Mouse (Mus musculus) C3H10T1/2 (cell line): ENCODE data around the gene Polr2a. TPM values are rescaled to one million over a fixed set of nuclear protein-coding genes. Genes with fewer than 3 reads are reported as not detected.

Experiments used
- polyA plus RNA-seq, 2 experiments: library from polyadenylated mRNA; unstranded; fragments of >200 nt; fragmentation: generic; extraction: Trizol; gene quantifications; one replicate each; pipeline ENCODE4 v1.2.1; 2012; ENCODE audit warnings: missing spikeins in 2 of 2

Gene Polr2a
- 100 to 1,000 TPM in 1 of 2 experiments, 10 to 100 TPM in 1; 42.8 to 126 TPM for polyA plus RNA-seq

DNA sequence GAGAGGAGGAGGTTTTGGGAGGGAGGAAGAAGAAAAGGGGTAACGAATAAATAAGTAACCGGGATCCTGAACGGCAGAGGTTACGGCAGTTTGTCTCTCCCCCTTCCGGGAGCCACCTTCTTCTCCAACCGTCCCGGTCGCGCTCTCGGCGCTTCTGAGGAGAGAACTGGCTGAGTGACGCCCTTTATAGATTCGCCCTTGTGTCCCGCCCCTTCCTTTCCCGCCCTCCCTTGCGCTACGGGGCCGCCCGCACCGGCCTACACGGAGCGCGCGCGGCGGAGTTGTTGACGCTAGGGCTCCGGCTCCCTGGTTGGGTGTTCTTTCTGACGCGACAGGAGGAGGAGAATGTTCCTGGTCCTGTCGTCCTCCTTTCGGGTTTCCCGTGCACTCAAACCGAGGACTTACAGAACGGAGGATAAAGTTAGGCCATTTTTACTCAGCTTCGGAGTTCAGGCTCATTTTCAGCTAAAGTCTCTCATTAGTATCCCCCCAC is at the start of gene Polr2a:
Gene Polr2a (minus strand): TSS at position 160 of the 493 bp plus-strand sequence.

GRCm38 (mm10) chr11:69804972-69805909 is 46.8 kb upstream of the Polr2a start, which contains the start of gene Tmem102:
Gene Tmem102, minus strand, starts transcription at chr11:69805624.

DNA sequence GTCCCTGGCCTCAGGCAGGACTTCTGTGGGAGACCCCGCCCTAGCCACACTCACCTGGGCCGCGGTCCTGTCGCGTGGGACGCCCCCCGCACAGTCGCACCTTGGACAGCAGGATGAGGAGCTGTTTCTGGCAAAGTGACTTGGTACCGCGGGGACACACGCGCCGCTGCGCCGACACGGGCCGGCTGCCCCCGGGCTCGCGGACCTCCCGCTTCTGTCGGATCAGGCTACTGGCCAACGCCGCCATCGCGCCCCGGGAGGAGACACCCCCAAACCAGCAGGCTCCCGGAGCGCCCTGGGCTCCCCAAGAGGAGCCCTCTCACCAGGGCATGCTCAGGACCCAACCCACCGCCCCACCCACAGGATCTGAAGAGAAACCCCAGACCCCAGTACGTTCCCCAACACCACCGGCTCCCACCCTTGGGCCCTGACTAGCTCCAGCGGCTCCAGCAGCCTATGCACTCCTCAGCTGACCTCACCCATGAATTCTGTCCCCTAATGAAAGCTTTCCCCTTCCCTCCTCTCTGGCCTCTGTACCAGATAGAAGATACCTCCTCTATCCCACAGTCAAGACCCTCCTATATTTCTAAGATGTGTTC is 43.0 kb upstream of the Polr2a start, which contains the start of gene Fgf11:
Gene Fgf11 (minus strand): TSS at position 479 of the 599 bp plus-strand sequence.

GRCm38 (mm10) chr11:69795168-69795982 is 36.9 kb upstream of the Polr2a start, which contains the start of gene Chrnb1:
Gene Chrnb1, minus strand, starts transcription at chr11:69795943.

GRCm38 (mm10) chr11:69765221-69766125 is 7.0 kb upstream of the Polr2a start, which contains the start of gene Zbtb4:
Gene Zbtb4, plus strand, starts transcription at chr11:69765912.

DNA sequence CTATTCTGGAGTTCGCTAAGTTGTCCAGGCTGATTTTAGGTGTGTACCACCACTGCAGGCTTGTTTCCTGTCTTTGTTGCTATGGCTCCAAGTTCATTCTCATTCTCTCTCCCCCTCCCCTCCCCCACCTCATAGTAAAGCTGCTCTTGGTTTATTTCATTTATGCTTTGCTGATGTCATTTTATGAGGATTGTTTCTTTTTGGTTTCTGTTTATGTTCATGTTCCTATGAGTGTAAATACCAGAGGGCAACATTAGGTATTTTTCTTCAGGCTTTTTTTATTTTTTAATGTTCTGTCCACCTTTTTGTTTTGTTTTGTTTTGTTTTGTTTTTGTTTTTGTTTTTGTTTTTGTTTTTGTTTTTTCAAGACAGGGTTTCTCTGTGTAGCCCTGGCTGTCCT is 3.4 kb upstream of the Polr2a start, which contains the start of gene Slc35g3:
Gene Slc35g3 (minus strand): TSS at position 101 of the 400 bp plus-strand sequence.

GRCm38 (mm10) chr11:69695361-69696181 is 62.9 kb downstream of the Polr2a start, which contains the start of the genes Tnfsf12 and Tnfsfm13:
Gene Tnfsf12, minus strand, starts transcription at chr11:69695849.
Gene Tnfsfm13, minus strand, starts transcription at chr11:69696098.

GRCm38 (mm10) chr11:69685526-69686148 is 72.8 kb downstream of the Polr2a start, which contains the start of gene Tnfsf13:
Gene Tnfsf13, minus strand, starts transcription at chr11:69685784.

Other genes starting within 250 kb of the Polr2a start
- gene Dnah2, start 209.5 kb downstream of the Polr2a start, polyA plus RNA-seq, result 1 to 10 TPM in 1 of 2 experiments, under 1 TPM in 1; 0.02 to 1.6 TPM
- gene Efnb3, start 198.4 kb downstream of the Polr2a start, polyA plus RNA-seq, result 1 to 10 TPM in 1 of 2 experiments, under 1 TPM in 1; 0.14 to 1.5 TPM
- gene Wrap53, start 178.4 kb downstream of the Polr2a start, polyA plus RNA-seq, result 10 to 100 TPM; 14.8 to 24.4 TPM
- gene Trp53, start 178.3 kb downstream of the Polr2a start, polyA plus RNA-seq, result 100 to 1,000 TPM; 156 to 242 TPM
- 1 to 10 TPM in 1 of 2 experiments, under 1 TPM in 1; 0.05 to 1.3 TPM for gene Atp1b2, start 152.7 kb downstream of the Polr2a start, polyA plus RNA-seq
- not detected for gene Shbg, start 140.7 kb downstream of the Polr2a start, polyA plus RNA-seq
- 10 to 100 TPM in 1 of 2 experiments, 1 to 10 TPM in 1; 4.4 to 16.8 TPM for gene Sat2, start 136.6 kb downstream of the Polr2a start, polyA plus RNA-seq
- 10 to 100 TPM; 29.4 to 66.7 TPM for gene Fxr2, start 125.6 kb downstream of the Polr2a start, polyA plus RNA-seq
- under 1 TPM; 0.05 to 0.25 TPM for gene Sox15, start 103.3 kb downstream of the Polr2a start, polyA plus RNA-seq
- gene Mpdu1, start 96.0 kb downstream of the Polr2a start, polyA plus RNA-seq, result 100 to 1,000 TPM in 1 of 2 experiments, 10 to 100 TPM in 1; 98.1 to 128 TPM
- gene Cd68, start 92.5 kb downstream of the Polr2a start, polyA plus RNA-seq, result 1 to 10 TPM; 1.8 to 3.0 TPM
- 100 to 1,000 TPM; 336 to 467 TPM for gene Eif4a1, start 86.2 kb downstream of the Polr2a start, polyA plus RNA-seq
- 10 to 100 TPM; 51.2 to 71.3 TPM for gene Senp3, start 76.6 kb downstream of the Polr2a start, polyA plus RNA-seq
- 1 to 10 TPM; 1.1 to 6.9 TPM for gene Tnfsf13, start 72.9 kb downstream of the Polr2a start, polyA plus RNA-seq
- 100 to 1,000 TPM in 1 of 2 experiments, 10 to 100 TPM in 1; 34.3 to 119 TPM for gene Tnfsf12, start 62.8 kb downstream of the Polr2a start, polyA plus RNA-seq
- 10 to 100 TPM in 1 of 2 experiments, 1 to 10 TPM in 1; 6.4 to 30.3 TPM for gene Tnfsfm13, start 62.5 kb downstream of the Polr2a start, polyA plus RNA-seq
- gene Slc35g3, start 3.3 kb upstream of the Polr2a start, polyA plus RNA-seq, result under 1 TPM in 1 of 2 experiments, not detected in 1; 0.26 TPM
- gene Zbtb4, start 7.3 kb upstream of the Polr2a start, polyA plus RNA-seq, result 10 to 100 TPM in 1 of 2 experiments, 1 to 10 TPM in 1; 1.2 to 14.4 TPM
- under 1 TPM; 0.63 to 0.89 TPM for gene Chrnb1, start 37.3 kb upstream of the Polr2a start, polyA plus RNA-seq
- under 1 TPM; 0.01 to 0.31 TPM for gene Fgf11, start 43.2 kb upstream of the Polr2a start, polyA plus RNA-seq
- gene Tmem102, start 47.0 kb upstream of the Polr2a start, polyA plus RNA-seq, result under 1 TPM; 0.01 to 0.05 TPM
- not detected for gene Gm39566, start 56.7 kb upstream of the Polr2a start, polyA plus RNA-seq
- not detected for gene Spem2, start 59.8 kb upstream of the Polr2a start, polyA plus RNA-seq
- under 1 TPM; 0.02 to 0.07 TPM for gene Spem1, start 63.5 kb upstream of the Polr2a start, polyA plus RNA-seq
- 10 to 100 TPM in 1 of 2 experiments, 1 to 10 TPM in 1; 4.3 to 49.8 TPM for gene Nlgn2, start 79.1 kb upstream of the Polr2a start, polyA plus RNA-seq
- gene Tmem256, start 79.9 kb upstream of the Polr2a start, polyA plus RNA-seq, result 100 to 1,000 TPM; 452 to 473 TPM
- 100 to 1,000 TPM in 1 of 2 experiments, 10 to 100 TPM in 1; 45.7 to 171 TPM for gene Plscr3, start 87.7 kb upstream of the Polr2a start, polyA plus RNA-seq
- not detected for gene Tnk1, start 100.1 kb upstream of the Polr2a start, polyA plus RNA-seq
- not detected for gene Tmem95, start 119.4 kb upstream of the Polr2a start, polyA plus RNA-seq
- 10 to 100 TPM in 1 of 2 experiments, 1 to 10 TPM in 1; 5.0 to 12.3 TPM for gene Kctd11, start 122.8 kb upstream of the Polr2a start, polyA plus RNA-seq
- under 1 TPM; 0.04 to 0.07 TPM for gene Acap1, start 136.9 kb upstream of the Polr2a start, polyA plus RNA-seq
- gene 2810408A11Rik, start 142.3 kb upstream of the Polr2a start, polyA plus RNA-seq, result 1 to 10 TPM; 1.6 to 9.9 TPM
- 10 to 100 TPM; 13.1 to 24.7 TPM for gene Neurl4, start 142.4 kb upstream of the Polr2a start, polyA plus RNA-seq
- gene Gps2, start 155.3 kb upstream of the Polr2a start, polyA plus RNA-seq, result 10 to 100 TPM; 66.9 to 94.9 TPM
- gene Eif5a, start 163.3 kb upstream of the Polr2a start, polyA plus RNA-seq, result 1,000 to 10,000 TPM in 1 of 2 experiments, 100 to 1,000 TPM in 1; 812 to 3,163 TPM
- gene Ybx2, start 177.2 kb upstream of the Polr2a start, polyA plus RNA-seq, result under 1 TPM in 1 of 2 experiments, not detected in 1; 0.13 TPM
- gene Slc2a4, start 189.6 kb upstream of the Polr2a start, polyA plus RNA-seq, result under 1 TPM; 0.02 to 0.39 TPM
- gene Cldn7, start 206.1 kb upstream of the Polr2a start, polyA plus RNA-seq, result under 1 TPM in 1 of 2 experiments, not detected in 1; 0.15 TPM
- 100 to 1,000 TPM; 189 to 229 TPM for gene Ctdnep1, start 222.5 kb upstream of the Polr2a start, polyA plus RNA-seq
- 100 to 1,000 TPM in 1 of 2 experiments, 10 to 100 TPM in 1; 93.9 to 141 TPM for gene Elp5, start 223.9 kb upstream of the Polr2a start, polyA plus RNA-seq
- gene Gabarap, start 232.5 kb upstream of the Polr2a start, polyA plus RNA-seq, result 100 to 1,000 TPM; 710 to 827 TPM
- 10 to 100 TPM; 66.5 to 68.8 TPM for gene Phf23, start 237.1 kb upstream of the Polr2a start, polyA plus RNA-seq
- 10 to 100 TPM; 22.0 to 49.6 TPM for gene Dvl2, start 242.0 kb upstream of the Polr2a start, polyA plus RNA-seq